Mouse (Mus musculus): ENCODE results near the gene Ndufs4. TPM values are rescaled to one million over a fixed set of nuclear protein-coding genes. Genes with fewer than 3 reads are reported as not detected.

Gene Ndufs4
- polyA plus RNA-seq, 1 experiment: 11.4 TPM

- Histone ChIP-seq H3K36me3 (replicated peaks; ENCODE audit: low read length) (no peaks in the 10 kb centered on the region), H3K4me1 (no peaks in the 10 kb centered on the region), H3K27me3 (replicated peaks) (no peaks in the 10 kb centered on the region), H3K4me3 (replicated peaks) (no peak overlapping the region), H3K9me3 (peaks cover 7% of the 10 kb centered on the region; the same call in 1 of the 2 replicates)
- TF ChIP-seq GATA1 (IDR thresholded peaks at IDR 0.05; ENCODE audit: borderline replicate concordance, low read length) (no peak), FLI1 (IDR thresholded peaks at IDR 0.05; ENCODE audit: low read length) (no peak)
These were observed 9.2 kb upstream of the Ndufs4 start for GRCm38 (mm10) chr13:114397281-114397680.

- H3K4me3 ChIP-seq (replicated peaks): no peak overlapping the region
- no peaks in the 10 kb centered on the region for H3K27me3 ChIP-seq (replicated peaks)
- H3K4me1 ChIP-seq: no peaks in the 10 kb centered on the region
- H3K9me3 ChIP-seq: peaks cover 5% of the 10 kb centered on the region; the same call in 1 of the 2 replicates
- no peaks in the 10 kb centered on the region for H3K36me3 ChIP-seq (replicated peaks; ENCODE audit: low read length)
- TF ChIP-seq GATA1 (IDR thresholded peaks at IDR 0.05; ENCODE audit: borderline replicate concordance, low read length) (no peak), FLI1 (IDR thresholded peaks at IDR 0.05; ENCODE audit: low read length) (no peak)
These were observed 8.8 kb upstream of the Ndufs4 start for GRCm38 (mm10) chr13:114396863-114397262.

GRCm38 (mm10) chr13:114394784-114395183 lies 6.7 kb upstream of the Ndufs4 start:
- no peaks in the 10 kb centered on the region for H3K36me3 ChIP-seq (replicated peaks; ENCODE audit: low read length)
- H3K27me3 ChIP-seq (replicated peaks): no peaks in the 10 kb centered on the region
- H3K9me3 ChIP-seq: peaks cover 2% of the 10 kb centered on the region; the same call in 1 of the 2 replicates
- TF ChIP-seq GATA1 (IDR thresholded peaks at IDR 0.05; ENCODE audit: borderline replicate concordance, low read length) (no peak), FLI1 (IDR thresholded peaks at IDR 0.05; ENCODE audit: low read length) (no peak)
- H3K4me3 ChIP-seq (replicated peaks): no peak overlapping the region
- peaks cover 4% of the 10 kb centered on the region; the same call in 1 of the 2 replicates for H3K4me1 ChIP-seq

GRCm38 (mm10) chr13:114392501-114392900 lies 4.4 kb upstream of the Ndufs4 start:
- Histone ChIP-seq H3K27me3 (replicated peaks) (no peaks in the 10 kb centered on the region), H3K9me3 (no peaks in the 10 kb centered on the region), H3K4me3 (replicated peaks) (no peak overlapping the region), H3K36me3 (replicated peaks; ENCODE audit: low read length) (no peaks in the 10 kb centered on the region), H3K4me1 (peaks cover 10% of the 10 kb centered on the region; the same call in 1 of the 2 replicates)
- no peak for TF ChIP-seq GATA1 (IDR thresholded peaks at IDR 0.05; ENCODE audit: borderline replicate concordance, low read length)
- no peak for TF ChIP-seq FLI1 (IDR thresholded peaks at IDR 0.05; ENCODE audit: low read length)

GRCm38 (mm10) chr13:114387521-114388171 lies 412 bp downstream of the Ndufs4 start:
- no peaks in the 10 kb centered on the region for H3K27me3 ChIP-seq (replicated peaks)
- H3K4me1 ChIP-seq: peaks cover 22% of the 10 kb centered on the region
- peak overlapping the region; percentile 94 for H3K4me3 ChIP-seq (replicated peaks)
- no peak for TF ChIP-seq GATA1 (IDR thresholded peaks at IDR 0.05; ENCODE audit: borderline replicate concordance, low read length)
- no peak for TF ChIP-seq FLI1 (IDR thresholded peaks at IDR 0.05; ENCODE audit: low read length)
- H3K36me3 ChIP-seq (replicated peaks; ENCODE audit: low read length): peaks cover 10% of the 10 kb centered on the region
- no peaks in the 10 kb centered on the region for H3K9me3 ChIP-seq

- Histone ChIP-seq H3K4me1 (peaks cover 22% of the 10 kb centered on the region), H3K4me3 (replicated peaks) (peak overlapping the region; percentile 94), H3K27me3 (replicated peaks) (no peaks in the 10 kb centered on the region), H3K36me3 (replicated peaks; ENCODE audit: low read length) (peaks cover 16% of the 10 kb centered on the region), H3K9me3 (no peaks in the 10 kb centered on the region)
- TF ChIP-seq GATA1 (IDR thresholded peaks at IDR 0.05; ENCODE audit: borderline replicate concordance, low read length) (no peak), FLI1 (IDR thresholded peaks at IDR 0.05; ENCODE audit: low read length) (no peak)
These were observed 977 bp downstream of the Ndufs4 start for GRCm38 (mm10) chr13:114387074-114387487.

GRCm38 (mm10) chr13:114376511-114376910 lies 11.5 kb downstream of the Ndufs4 start:
- Histone ChIP-seq H3K27me3 (replicated peaks) (no peaks in the 10 kb centered on the region), H3K4me3 (replicated peaks) (no peak overlapping the region), H3K9me3 (peaks cover 28% of the 10 kb centered on the region), H3K4me1 (peaks cover 15% of the 10 kb centered on the region), H3K36me3 (replicated peaks; ENCODE audit: low read length) (peaks cover 68% of the 10 kb centered on the region)
- TF ChIP-seq FLI1 (IDR thresholded peaks at IDR 0.05; ENCODE audit: low read length) (no peak), GATA1 (IDR thresholded peaks at IDR 0.05; ENCODE audit: borderline replicate concordance, low read length) (no peak)

- TF ChIP-seq GATA1 (IDR thresholded peaks at IDR 0.05; ENCODE audit: borderline replicate concordance, low read length): no peak
- no peak for TF ChIP-seq FLI1 (IDR thresholded peaks at IDR 0.05; ENCODE audit: low read length)
- Histone ChIP-seq H3K36me3 (replicated peaks; ENCODE audit: low read length) (peaks cover 23% of the 10 kb centered on the region), H3K27me3 (replicated peaks) (no peaks in the 10 kb centered on the region), H3K4me1 (peaks cover 16% of the 10 kb centered on the region), H3K4me3 (replicated peaks) (no peak overlapping the region), H3K9me3 (no peaks in the 10 kb centered on the region)
These were observed 26.0 kb downstream of the Ndufs4 start for GRCm38 (mm10) chr13:114362086-114362485.

GRCm38 (mm10) chr13:114351321-114351946 lies 36.6 kb downstream of the Ndufs4 start:
- H3K4me3 ChIP-seq (replicated peaks): no peak overlapping the region
- no peaks in the 10 kb centered on the region for H3K27me3 ChIP-seq (replicated peaks)
- H3K36me3 ChIP-seq (replicated peaks; ENCODE audit: low read length): peaks cover 35% of the 10 kb centered on the region
- peaks cover 10% of the 10 kb centered on the region for H3K4me1 ChIP-seq
- TF ChIP-seq GATA1 (IDR thresholded peaks at IDR 0.05; ENCODE audit: borderline replicate concordance, low read length): no peak
- TF ChIP-seq FLI1 (IDR thresholded peaks at IDR 0.05; ENCODE audit: low read length): no peak
- no peaks in the 10 kb centered on the region for H3K9me3 ChIP-seq

All from megakaryocyte, embryonic 14.5 days (primary cell).